Mouse (Mus musculus) liver, embryonic 14.5 days (tissue): Measurements from ENCODE around the gene Col4a2.

Source experiments
- CTCF ChIP-seq: IDR thresholded peaks from 2 replicates; pipeline ENCODE4 v1.5.1; 2016; ENCODE audit warnings: antibody characterized with exemption, low read depth, control low read depth
- EP300 ChIP-seq: IDR thresholded peaks from 2 replicates; pipeline ENCODE4 v1.6.1; 2016; ENCODE audit warnings: antibody characterized with exemption, low read depth

GRCm38 (mm10) chr8:11270826-11271225, 41.8 kb upstream of the Col4a2 start:
- TF ChIP-seq CTCF (no peak), EP300 (no peak)
